Mouse (Mus musculus): ENCODE results near the gene Npcd. TPM values are rescaled to one million over a fixed set of nuclear protein-coding genes. Genes with fewer than 3 reads are reported as not detected.

The Npcd gene
- polyA plus RNA-seq, 1 experiment = not detected

DNA sequence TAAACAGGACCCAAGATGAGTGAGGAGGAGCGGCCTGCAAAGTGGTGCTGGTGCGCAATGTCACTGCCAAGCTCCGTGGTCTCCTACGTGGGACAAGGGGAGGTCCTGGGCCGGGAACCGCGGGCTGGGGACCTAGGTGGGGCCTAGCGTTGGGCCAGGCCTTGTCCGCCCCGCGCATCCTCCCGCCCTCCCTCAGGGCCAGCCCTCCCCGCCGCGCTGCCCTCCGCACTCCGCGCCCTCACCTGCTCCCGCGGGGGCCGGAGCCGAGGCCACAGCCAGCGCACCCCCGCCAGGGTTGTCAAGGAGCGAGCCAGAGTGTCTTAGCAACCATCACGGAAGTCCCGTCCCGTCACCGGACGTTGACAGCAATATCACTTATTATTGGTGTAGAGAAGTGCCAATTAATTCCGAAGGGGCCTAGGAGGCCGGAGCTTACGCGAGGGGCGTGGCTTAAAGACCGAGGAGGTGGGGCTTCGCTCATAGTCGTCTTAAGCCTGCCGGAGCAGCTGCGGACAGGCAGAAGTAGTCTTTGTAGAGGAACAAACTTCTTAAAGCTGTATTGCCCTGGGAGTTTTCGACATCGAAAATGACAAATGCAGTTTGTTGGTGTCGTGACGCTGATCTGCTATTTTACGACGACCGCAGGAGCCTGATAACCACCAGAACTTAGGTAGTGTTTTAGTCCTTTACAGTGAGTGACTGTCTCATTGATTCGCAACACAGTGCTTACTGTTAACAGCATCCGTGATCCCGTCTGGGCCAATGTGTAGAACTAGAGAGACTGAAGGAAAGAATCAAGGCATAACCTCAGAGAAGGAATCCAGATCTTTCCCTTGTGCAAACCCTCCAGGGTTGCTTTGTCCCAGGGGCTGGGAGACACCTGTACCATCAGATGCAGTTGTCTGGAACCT, 59.7 kb downstream of the Npcd start:
- DNase-seq (ENCODE audit: low read depth, low spot score) = peak; percentile 94
- under 1% methylated on average over 50 of the region's 50 CpGs for WGBS

DNA sequence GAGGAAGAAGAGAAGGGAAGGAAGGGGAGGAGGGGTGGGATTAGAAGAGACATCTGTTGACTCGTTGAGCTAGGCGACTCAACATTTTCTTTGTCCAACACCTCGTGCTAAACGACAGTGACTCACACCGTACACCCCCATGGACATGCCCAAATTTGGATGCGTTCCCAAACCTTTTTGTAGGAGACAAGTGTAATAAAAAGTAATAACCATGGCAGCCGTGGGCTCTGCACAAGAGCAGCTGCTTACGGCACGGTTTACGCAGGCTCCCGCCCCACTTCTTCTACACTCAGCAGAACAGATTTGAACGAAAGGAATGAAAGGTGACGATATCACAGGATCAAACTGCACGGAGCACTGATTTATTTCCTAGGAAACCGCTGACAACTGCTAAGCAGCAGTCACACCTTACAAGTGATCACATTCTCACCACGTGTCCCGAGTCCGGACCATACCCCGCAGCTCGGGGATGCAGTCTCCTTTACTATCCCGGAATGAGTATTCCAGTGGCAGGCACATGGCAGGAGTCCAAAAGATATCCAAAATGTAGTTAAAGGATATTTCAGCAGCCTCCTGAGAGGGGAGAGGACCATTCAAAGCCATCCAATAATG, 63.3 kb downstream of the Npcd start:
- 22% methylated on average over 21 of the region's 21 CpGs for WGBS
- DNase-seq (ENCODE audit: low read depth, low spot score) = no peak

DNA sequence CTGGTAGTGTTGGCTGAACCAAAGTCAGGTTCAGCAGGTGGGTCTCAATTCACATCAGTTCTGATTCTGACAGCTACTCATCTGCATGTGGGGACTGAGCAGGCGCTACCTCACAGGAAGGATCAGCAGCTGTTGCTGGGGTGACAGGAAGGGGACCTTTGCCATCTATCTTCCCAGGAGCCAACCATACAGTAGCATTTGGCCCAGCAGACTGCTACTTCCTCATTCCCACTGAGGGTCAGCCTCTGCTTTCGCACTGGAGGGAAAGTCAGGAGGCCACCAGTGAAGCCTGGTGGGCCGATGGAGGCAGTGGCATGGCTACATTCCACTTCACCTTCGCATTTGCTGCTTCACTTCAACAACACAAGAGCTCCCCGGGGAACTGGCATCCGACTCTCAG, 65.7 kb downstream of the Npcd start:
- DNase-seq (ENCODE audit: low read depth, low spot score) = no peak
- WGBS = 87% methylated on average over 6 of the region's 6 CpGs

DNA sequence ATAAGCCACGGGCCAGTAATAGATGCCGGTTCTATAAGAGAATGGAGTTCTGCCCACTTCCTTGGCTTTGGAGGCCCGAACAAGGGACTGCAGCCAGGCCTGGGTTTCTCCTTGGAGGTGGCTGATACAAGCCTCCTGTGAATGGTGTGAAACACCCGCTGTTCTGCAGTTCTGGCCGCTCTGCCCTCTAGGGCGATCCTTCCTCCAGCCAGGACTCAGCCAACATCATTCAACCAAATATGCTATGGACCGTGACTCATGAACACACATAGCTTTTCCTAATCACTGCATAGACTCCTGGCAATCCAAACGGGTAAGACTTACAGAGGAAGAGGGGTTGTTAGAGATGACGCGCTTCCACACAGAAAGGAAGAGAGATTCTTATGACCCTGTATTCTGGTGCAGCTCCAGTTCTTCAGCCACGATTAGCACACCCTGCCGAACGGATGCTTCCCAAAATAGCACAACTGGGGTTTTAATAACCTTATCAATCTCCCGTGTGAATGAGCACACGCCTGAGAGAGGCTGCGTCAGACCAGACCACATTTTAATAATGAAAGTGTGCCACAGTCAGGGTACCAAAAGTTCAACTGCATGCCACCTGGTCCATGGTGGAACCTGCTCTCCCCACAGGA, 66.6 kb downstream of the Npcd start:
- DNase-seq (ENCODE audit: low read depth, low spot score) = no peak
- WGBS = 77% methylated on average over 16 of the region's 16 CpGs

DNA sequence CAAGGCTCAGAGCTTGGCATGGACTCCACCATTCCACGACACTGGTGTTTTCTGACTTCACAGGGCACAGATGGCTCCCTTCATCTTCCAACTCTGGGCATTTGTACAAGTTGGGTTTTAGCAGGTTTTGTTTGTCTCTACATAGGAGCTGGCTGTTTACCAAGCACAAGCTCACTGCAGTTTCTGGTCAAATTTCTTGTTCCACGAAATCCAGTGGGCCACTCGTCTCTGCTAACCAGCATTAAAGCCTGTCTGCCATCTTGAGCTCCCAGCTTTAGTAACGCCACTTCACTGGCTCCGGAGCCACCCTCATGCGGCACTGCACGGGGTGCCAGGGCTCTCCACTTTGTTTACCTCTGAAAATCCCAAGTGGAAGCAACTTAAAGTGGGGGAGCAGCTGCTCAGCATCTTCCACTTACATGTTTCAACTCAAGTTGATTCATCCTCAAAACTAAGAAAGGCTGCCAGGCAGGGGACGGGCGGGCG, 67.4 kb downstream of the Npcd start:
- DNase-seq (ENCODE audit: low read depth, low spot score) = no peak
- 79% methylated on average over 10 of the region's 10 CpGs for WGBS

DNA sequence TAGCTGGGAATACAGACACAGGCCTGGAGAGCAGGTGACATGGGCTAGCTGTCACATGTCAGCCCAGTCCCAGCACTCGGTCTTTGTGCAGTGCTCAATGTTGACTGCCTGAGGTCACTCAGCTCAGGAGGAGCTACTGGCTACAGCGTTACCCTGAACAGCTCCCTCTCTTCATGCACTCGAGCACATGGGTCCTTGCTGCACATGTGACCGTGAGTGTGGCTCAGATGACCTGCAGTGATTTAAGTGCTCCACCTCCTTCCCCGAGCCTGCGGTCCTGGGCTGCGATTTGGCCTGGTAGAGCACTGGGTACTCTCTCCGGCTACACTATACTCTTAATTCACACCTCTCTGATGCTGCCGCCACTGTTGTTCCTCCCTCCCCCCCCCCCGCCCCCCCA, 67.9 kb downstream of the Npcd start:
- DNase-seq (ENCODE audit: low read depth, low spot score) = no peak
- 80% methylated on average over 10 of the region's 10 CpGs for WGBS

DNA sequence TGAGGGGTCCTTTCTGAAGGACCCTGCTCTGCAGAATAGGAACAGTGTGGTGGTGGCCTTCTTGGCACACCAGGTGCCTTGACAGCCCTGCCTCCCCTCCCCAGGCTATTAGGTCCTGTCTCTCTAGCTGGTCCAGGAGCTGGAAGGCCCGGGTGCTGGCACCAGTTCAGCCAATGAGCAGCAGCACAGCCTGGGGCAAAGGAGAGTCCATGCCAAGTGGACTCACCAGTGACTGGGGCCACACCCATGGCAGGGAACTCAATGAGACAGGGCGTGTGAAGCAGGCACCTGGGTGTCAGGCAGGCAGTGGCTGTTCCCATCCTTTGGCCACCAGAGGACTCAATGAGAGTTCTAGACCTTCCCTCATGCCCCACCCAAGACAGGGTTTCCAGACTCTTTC, 68.7 kb downstream of the Npcd start:
- WGBS = 18% methylated on average over 2 of the region's 2 CpGs
- peak; percentile 73 for DNase-seq (ENCODE audit: low read depth, low spot score)

DNA sequence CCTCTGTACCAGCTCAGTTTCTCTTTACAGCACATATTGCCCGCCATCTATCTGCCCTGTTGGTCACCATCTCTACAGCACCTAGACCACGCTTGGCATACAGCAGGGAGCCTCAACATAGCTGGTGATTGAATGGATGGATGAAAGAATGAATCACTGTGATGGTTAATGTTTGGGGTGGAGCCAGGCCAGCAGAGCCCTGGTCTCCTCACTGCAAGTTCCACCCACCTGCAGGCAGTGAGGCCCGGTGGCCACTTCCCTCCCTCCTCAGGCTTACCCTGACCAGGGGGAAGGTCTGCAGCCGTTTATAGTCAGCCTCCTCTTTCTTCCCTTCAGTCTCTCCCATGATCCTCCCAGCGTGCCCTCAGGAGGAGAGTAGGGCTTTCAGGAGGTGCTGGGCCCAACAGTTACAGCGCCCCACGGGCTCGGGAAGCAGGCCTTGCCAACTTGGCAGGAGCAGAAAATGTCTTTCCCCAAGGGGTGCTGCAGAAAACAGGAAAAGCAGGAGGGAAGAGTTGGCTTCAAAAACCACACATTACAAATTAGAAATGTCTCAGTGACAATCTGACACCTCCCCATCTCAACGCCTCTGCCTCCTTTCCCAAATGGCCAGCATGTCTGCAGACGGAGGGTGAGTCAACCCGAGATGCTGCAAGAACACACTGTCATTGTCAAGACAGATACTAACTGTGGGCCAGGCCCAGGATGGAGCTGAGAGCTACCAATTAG, 69.3 kb downstream of the Npcd start:
- no peak for DNase-seq (ENCODE audit: low read depth, low spot score)
- WGBS = 79% methylated on average over 11 of the region's 11 CpGs

DNA sequence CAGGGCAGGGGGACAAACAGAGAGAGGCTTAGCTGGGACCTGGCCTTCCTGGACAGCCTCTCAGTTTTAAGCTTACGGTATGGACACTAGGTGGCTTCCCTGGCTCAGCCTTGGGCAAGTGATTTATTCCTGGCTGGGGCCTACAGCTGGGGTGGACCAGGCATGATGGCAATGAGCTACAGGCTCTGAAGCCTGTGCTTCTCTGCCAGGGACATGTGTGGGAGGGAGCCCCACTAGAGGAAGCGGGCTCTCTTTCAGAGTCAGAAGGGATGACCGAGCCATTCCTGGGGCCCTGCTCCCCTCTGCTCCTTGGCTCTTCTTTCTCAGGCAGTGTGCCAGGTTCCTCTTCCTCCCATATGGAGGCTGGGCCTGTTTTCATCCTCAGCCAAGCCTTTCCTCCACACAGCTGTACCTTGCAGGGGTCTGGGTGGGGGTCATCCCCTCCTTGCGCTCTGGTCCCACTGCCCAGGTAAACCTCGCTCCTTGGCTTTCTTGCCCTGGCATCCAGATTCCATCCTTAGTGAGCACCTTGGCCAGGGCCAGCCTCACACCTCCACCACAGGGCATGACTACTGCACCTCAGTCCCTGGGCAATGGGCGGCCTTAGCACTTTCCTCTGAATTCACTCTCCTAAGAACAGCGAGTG, 70.3 kb downstream of the Npcd start:
- WGBS = 93% methylated on average over 7 of the region's 7 CpGs
- no peak for DNase-seq (ENCODE audit: low read depth, low spot score)

DNA sequence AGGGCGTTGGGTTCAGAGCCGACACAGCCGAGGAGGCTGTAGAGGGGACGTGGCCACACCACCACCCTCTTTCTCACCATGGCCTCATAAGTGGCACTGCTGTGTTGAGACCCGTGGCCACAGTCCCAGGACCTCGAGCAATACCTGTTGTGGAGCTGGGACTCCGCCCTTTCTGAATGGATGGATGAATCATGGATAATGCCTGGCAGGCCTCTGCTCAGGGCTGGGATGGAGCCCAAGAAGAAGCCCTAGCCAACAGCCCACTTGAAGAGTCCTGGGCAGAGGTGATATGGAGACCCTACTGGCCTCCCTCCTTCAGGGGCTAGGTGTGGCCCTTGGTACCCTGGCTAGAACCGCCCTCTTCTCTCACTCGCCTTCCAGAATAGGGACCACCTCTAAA, 71.0 kb downstream of the Npcd start:
- 87% methylated on average over 9 of the region's 9 CpGs for WGBS
- DNase-seq (ENCODE audit: low read depth, low spot score) = no peak

DNA sequence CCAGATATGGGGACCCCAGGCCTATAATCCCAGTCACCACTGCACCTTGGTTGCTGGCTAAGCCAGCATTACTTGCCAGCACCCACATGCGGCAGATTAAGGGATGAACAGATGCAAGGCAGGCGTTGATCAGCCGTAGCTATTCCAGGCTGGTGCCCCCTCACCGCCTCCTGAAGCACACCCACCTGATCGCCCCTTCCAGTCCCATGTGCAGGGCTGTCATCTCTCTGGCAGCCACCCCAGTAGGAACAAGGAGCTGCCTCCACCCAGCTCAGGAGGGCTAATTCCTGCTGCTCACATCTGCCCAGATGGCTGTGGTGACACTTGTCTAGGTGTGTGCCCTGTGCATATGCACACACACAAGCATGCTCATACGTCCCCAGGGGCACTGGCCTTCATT, 73.1 kb downstream of the Npcd start:
- no peak for DNase-seq (ENCODE audit: low read depth, low spot score)
- WGBS = 91% methylated on average over 6 of the region's 6 CpGs

DNA sequence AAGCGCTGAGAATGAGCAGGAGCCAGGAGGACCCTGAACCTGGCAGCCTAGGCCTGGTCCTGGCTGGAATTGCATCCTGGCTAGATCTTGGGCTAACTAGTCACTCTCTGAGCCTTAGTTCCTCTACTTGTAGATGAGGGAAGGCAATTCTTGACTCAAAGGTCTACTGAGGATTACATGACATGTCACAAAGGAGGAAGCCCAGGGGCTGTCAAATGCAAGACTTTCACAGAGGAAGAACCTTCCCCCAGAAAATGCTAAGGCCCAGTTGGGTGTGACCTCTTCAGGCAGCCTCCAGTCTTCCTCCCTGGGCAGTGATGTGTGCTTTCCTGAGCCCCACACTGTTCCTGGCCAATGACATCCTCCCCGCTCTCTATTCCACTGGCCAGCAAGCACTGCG, 76.9 kb downstream of the Npcd start:
- WGBS = 94% methylated on average over 3 of the region's 3 CpGs
- DNase-seq (ENCODE audit: low read depth, low spot score) = no peak

DNA sequence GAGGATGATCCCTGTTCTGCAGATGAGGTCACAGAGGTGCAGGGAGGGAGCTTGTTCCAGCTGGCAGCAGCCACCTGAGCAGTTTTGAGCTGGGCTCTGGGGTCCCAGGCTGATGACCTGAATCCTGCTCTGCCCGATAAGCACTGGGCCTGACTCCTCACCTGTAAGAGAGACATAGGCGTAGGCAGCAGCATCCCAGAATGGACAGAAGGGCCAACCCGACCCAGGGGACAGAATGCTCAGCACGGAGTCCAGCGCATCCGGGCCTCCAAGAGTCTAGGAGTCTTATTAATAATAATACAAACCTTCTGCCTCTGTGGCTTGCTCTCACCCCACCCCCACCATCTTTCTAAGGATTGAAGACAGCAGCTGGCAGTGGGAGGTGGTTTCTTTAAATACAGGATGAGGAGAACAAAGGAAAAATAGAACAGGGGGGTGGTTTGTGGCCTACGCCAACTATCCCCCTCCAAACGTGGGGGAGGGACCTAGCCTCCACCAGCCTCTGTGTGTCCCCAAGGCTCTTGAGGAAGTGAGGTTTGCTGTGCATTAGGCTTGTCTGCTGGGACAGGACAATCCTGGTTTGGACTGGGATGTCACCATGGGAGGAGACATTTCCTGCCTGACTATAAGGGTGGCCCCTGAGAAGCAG, 77.9 kb downstream of the Npcd start:
- DNase-seq (ENCODE audit: low read depth, low spot score) = no peak
- WGBS = 77% methylated on average over 8 of the region's 8 CpGs

DNA sequence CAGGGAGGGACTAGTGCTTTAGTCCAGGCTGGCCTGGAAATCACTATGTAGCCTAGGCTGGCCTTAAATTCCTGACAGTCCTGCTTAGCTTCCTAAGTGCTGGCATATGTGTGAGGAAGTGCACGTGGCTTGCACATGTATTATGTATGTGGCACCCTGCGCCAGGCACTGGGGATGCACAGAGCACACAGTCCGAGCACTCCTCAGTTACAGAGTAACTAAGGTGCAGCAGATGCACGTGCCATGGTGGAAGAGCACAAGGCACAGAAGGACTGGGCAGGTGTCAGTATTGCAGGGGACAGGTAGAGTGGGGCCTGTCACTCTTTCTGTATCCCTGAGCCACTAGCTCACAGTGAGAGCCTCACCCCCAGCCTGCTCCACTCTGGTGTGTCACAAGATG, 78.9 kb downstream of the Npcd start:
- 72% methylated on average over 4 of the region's 4 CpGs for WGBS
- no peak for DNase-seq (ENCODE audit: low read depth, low spot score)

DNA sequence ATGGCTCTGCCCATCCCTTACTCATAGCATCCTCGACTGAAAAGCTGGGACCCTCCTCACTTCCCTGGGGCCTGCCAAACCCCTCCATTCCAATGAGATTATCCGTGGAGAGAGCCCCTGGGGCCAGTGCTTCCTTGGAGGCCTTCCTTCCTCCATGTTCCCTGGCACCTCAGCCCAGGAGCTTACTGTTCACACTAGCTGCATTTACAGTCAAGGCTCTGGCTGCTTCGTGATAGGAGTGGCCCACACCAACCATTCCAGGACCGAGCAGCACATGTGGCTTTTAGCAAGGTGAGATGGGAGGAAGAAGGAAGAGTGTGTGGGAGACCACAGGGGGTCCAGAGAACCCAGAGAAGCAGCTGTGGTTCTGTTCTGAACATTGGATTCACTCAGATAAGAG, 80.2 kb downstream of the Npcd start:
- 72% methylated on average over 4 of the region's 4 CpGs for WGBS
- no peak for DNase-seq (ENCODE audit: low read depth, low spot score)

DNA sequence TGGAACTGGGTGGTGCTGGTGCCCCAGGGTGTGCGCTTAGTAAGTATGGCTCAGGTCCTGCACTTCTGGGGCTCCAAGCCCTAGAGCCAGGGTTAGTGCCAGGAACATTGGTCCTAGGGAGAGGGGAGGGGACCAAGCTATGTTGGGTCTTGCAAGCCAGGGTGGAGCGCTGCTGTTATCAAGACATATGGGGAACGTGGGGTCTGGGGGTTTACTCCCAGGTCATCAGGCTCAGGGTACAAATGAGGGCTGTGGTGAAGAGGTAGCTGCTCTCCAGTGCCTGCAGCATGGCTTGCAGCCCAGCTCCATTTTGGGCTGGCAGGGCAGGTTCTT, 80.7 kb downstream of the Npcd start:
- no peak for DNase-seq (ENCODE audit: low read depth, low spot score)
- 97% methylated on average over 3 of the region's 3 CpGs for WGBS

DNA sequence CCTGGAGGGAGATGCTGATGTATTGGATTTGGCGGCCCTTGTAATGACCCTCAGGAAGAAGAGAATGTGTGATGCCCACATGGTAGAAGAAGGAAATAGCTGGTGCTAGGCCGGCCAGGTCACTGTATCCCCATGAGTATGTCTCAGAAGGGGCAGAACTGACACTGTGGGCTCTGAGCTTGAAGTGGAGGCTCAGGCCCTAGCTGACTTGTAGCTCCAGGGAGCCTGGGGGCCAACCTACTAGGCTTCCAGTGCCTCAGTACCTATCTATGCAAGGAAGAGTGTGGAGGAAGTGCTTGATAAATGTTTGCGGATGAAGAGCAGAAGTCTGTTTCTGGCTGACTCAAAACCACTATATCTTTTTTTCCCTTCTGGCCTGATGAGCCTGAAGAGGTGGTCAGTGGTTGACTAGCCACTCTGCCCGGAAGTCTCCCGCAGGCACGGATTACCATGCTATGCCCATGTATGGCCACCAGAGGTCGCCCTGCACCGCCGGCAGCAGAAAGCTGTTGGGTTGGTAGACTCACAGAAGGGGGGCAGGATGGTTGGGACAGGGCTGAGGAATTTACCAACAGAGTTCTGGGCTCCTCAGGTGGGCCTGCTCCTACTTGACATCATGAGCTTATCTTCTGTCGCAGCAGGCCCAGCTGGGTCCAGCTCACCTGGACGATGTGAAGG, 81.2 kb downstream of the Npcd start:
- DNase-seq (ENCODE audit: low read depth, low spot score) = peak; percentile 11
- 23% methylated on average over 11 of the region's 11 CpGs for WGBS

DNA sequence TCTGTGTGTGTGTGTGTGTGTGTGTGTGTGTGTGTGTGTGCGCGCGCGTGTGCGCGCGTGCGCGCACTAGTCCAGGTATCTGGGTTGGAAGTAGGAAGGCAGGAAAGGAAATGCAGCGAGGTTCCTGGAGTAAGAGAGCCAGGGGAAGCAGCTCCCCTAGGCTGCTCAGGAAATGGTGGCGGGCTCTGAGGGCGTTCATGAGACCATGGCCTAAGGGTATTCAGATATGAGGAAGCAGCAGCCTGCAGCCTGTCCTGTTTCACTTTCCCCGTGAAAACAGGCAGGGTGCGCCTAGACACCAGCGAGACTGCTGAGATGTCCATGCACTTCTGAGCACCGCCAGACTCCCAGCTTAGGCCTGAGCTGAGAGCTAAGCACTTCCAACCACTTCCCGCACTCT, 82.3 kb downstream of the Npcd start:
- WGBS = 82% methylated on average over 17 of the region's 17 CpGs
- DNase-seq (ENCODE audit: low read depth, low spot score) = no peak

DNA sequence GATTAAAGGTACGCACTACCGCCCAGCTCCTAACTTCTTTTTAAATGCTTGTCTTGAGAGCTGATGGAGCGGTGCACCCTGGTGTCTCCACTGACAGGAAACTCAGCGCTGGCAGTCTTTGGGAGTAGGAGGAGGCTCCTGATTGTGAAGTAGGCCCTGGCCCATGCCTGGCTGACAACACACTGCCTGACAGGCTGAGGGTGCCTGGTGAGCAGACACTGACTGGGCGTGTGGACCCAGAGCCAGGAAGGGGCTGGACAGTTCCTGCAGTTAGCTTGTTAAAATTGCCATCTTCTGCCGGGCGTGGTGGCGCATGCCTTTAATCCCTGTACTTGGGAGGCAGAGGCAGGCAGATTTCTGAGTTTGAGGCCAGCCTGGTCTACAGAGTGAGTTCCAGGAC, 83.8 kb downstream of the Npcd start:
- no peak for DNase-seq (ENCODE audit: low read depth, low spot score)
- WGBS = 84% methylated on average over 8 of the region's 8 CpGs

Data from large intestine, adult 2 months (tissue).